Mouse (Mus musculus): Measurements from ENCODE around the gene Trp53bp1. TPM values are rescaled to one million over a fixed set of nuclear protein-coding genes. Genes with fewer than 3 reads are reported as not detected.
A peak's percentile ranks its signal among the peaks of the same experiment; 100 is the strongest.

Trp53bp1 gene
- polyA plus RNA-seq, 1 experiment from 2014 or later, result 169 TPM

DNA sequence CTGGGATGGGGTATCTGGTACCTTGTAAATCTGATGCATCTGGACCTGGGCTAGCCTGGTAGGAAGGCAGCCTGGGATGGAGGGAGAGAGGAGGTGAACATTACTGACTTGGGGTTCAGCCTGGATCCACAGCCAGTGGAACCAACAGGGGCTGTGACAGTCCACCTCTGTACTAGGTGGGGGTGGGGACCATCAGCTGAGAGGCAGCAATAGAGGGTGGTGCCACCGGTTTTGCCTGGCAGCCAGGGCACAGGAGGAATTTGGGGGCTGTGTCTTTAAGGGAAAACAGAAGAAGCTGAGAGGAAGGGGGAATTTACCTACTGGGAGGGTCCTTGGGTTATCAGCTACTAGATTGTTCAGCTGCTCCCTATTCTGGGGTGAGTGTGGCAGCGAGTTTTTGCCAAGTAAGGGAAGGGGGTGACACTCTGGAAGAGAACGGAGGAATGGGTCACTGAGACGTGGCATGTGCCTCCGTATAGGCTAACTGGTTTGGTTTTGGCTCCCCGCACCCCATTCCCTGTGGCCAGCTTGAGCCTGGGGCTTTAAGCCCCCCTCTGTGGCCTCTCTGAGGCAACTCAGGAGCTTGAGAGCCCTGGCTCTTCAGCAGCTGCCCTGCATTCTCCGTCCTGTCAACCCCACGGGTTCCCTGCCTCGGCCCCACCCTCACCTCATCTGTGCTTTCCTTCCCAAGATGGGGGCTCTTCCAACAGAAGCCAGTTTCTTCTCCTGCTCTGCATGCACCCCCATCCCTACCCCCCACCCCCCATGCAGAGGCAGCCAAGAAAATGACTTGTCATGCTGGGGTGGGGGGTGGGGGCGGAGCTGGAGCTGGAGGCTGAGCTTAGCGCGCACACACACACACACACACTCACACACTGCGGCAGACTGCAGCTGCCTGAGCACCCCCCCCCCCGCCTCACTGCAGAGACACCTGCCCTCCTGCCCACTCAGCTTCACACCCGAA, 24.7 kb upstream of the Trp53bp1 start:
- Histone ChIP-seq H3K4me3 (ENCODE audit: low read depth, low read length) (peak overlapping the region; percentile 39), H3K36me3 (ENCODE audit: control insufficient read depth, insufficient read depth, low read length) (no peaks in the 10 kb centered on the region; the same call in 1 of the 2 replicates), H3K9ac (ENCODE audit: low read length) (peak overlapping the region; percentile 50), H3K4me1 (replicated peaks; ENCODE audit: control insufficient read depth, insufficient read depth, low read length) (peaks cover 34% of the 10 kb centered on the region), H3K27me3 (ENCODE audit: control insufficient read depth, insufficient read depth, low read length) (peaks cover 2% of the 10 kb centered on the region; the same call in 1 of the 2 replicates), H3K9me3 (ENCODE audit: control insufficient read depth, low read length) (no peaks in the 10 kb centered on the region), H3K27ac (ENCODE audit: low read depth, low read length) (peak overlapping the region; percentile 72), H3K4me2 (ENCODE audit: low read depth, low read length, severe bottlenecking) (peak overlapping the region; percentile 62)
- 3% methylated on average over 15 of the region's 15 CpGs for WGBS
- ATAC-seq (replicated peaks; ENCODE audit: low FRiP score) (peak; percentile 52), DNase-seq (ENCODE audit: low spot score) (peak; percentile 64)

DNA sequence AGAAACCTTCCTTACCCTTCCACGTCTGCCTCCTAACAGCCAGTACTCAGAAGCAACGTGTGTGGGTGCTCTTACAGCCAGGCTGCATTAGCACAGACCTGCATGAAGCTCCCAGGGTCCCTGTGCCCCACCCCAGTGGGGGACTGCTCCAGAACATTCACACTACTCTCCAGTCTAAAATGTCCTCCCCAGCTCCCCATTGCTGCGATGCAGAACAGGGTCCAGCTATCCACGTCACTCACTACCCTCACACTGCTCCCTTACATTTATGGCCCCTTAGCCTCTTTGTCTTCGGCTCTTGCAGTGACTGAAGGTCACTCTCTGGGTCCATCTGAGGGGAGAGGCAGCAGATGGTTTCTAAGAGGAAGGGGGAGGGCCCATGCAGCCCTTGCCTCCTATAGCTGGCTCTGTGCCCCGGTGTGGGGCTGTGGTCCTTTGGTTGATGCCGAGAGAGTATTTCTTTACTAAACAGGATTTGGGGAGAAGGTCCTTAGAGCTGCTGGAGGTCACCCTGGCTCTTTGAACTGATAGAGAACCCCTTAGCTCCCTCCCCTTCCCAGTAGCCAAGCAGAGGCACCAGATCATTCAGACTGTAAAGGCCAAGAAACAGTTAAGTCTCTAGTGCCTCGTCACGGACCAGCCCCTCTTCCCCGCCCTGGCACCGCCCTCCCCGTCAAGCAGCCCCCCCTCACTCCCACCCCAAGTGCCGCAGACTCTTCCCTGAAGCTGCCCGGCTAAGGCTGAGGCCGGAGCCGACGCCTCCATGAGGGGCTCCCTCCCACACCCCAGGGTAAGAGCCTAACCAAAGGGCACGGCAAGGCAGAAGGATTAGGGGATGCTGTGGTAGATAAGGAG, 23.8 kb upstream of the Trp53bp1 start:
- H3K36me3 ChIP-seq (ENCODE audit: control insufficient read depth, insufficient read depth, low read length), result no peaks in the 10 kb centered on the region
- peak overlapping the region; percentile 50 for H3K9ac ChIP-seq (ENCODE audit: low read length)
- 2% methylated on average over 18 of the region's 18 CpGs for WGBS
- DNase-seq (ENCODE audit: low spot score) (peak; percentile 78), ATAC-seq (replicated peaks; ENCODE audit: low FRiP score) (peak; percentile 74)
- peak overlapping the region; percentile 62 for H3K4me2 ChIP-seq (ENCODE audit: low read depth, low read length, severe bottlenecking)
- peaks cover 41% of the 10 kb centered on the region for H3K4me1 ChIP-seq (replicated peaks; ENCODE audit: control insufficient read depth, insufficient read depth, low read length)
- peak overlapping the region; percentile 39 for H3K4me3 ChIP-seq (ENCODE audit: low read depth, low read length)
- no peaks in the 10 kb centered on the region for H3K9me3 ChIP-seq (ENCODE audit: control insufficient read depth, low read length)
- peaks cover 2% of the 10 kb centered on the region; the same call in 1 of the 2 replicates for H3K27me3 ChIP-seq (ENCODE audit: control insufficient read depth, insufficient read depth, low read length)
- peak overlapping the region; percentile 72 for H3K27ac ChIP-seq (ENCODE audit: low read depth, low read length)

DNA sequence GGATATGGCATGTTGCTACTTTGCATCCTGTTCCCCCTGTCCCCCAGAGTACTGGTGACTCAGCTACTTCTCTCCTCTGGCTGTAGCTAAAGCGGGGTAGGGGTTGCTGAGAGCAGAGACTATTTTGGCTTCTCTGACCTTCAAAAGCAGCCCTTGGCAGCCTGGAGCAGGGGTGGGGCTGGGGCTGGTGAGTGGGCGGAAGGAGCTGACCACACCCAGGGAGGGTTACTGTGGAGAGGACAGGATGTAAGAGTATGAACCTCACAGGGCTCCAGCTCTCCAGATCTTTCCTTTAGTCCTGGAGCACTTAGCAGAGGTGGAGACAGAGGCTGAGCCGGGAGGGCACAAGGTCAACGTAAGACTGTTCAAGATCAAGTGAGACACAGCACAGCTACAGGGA, 23.0 kb upstream of the Trp53bp1 start:
- ATAC-seq (replicated peaks; ENCODE audit: low FRiP score), result no peak
- Histone ChIP-seq H3K4me1 (replicated peaks; ENCODE audit: control insufficient read depth, insufficient read depth, low read length) (peaks cover 43% of the 10 kb centered on the region), H3K36me3 (ENCODE audit: control insufficient read depth, insufficient read depth, low read length) (no peaks in the 10 kb centered on the region), H3K9ac (ENCODE audit: low read length) (no peak overlapping the region; the same call in 1 of the 2 replicates), H3K4me3 (ENCODE audit: low read depth, low read length) (0 out of 2 replicates have a peak overlapping the region, but pooled peaks have one; percentile 39), H3K27ac (ENCODE audit: low read depth, low read length) (peak overlapping the region; percentile 72), H3K27me3 (ENCODE audit: control insufficient read depth, insufficient read depth, low read length) (peaks cover 2% of the 10 kb centered on the region; the same call in 1 of the 2 replicates), H3K9me3 (ENCODE audit: control insufficient read depth, low read length) (no peaks in the 10 kb centered on the region), H3K4me2 (ENCODE audit: low read depth, low read length, severe bottlenecking) (peak overlapping the region; percentile 62)
- WGBS, result 39% methylated on average over 4 of the region's 4 CpGs
- DNase-seq (ENCODE audit: low spot score), result no peak

DNA sequence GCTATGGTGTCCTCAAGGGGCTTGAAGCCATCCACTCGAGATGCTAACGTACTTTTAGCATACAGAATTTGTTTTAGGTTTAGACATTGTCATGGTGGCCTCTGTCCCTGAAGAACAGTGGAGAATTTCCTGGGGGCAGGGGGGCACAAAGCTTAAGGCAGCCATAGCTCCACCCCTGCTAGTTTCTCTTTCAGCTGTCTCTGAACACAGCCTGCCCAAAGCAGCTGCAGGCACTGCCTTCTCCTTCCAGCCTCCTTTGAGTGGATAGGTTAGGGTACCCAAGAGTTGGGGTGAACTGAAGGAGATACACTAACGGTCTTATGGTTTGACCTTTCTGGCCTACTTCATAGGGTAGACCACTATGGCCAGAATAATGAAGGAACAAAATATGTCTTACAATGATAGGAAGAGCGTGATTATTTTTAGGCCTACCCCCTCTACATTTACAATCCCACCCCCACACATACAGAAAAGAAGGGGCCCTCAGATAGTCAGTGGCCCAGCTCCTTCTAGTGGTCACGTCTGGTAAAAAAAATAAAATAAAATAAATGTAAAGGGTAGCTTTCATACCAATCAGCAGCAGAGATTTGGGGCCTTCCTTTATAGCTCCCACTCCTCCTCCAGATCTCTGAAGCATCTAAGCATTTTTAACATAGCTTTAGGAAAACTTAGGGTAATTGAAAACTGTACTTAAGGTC, 21.3 kb upstream of the Trp53bp1 start:
- H3K27me3 ChIP-seq (ENCODE audit: control insufficient read depth, insufficient read depth, low read length), result peaks cover 2% of the 10 kb centered on the region; the same call in 1 of the 2 replicates
- H3K27ac ChIP-seq (ENCODE audit: low read depth, low read length), result no peak overlapping the region
- DNase-seq (ENCODE audit: low spot score), result no peak
- H3K36me3 ChIP-seq (ENCODE audit: control insufficient read depth, insufficient read depth, low read length), result no peaks in the 10 kb centered on the region
- no peak overlapping the region for H3K9ac ChIP-seq (ENCODE audit: low read length)
- ATAC-seq (replicated peaks; ENCODE audit: low FRiP score), result no peak
- H3K9me3 ChIP-seq (ENCODE audit: control insufficient read depth, low read length), result no peaks in the 10 kb centered on the region
- H3K4me3 ChIP-seq (ENCODE audit: low read depth, low read length), result no peak overlapping the region
- 71% methylated on average over 5 of the region's 5 CpGs for WGBS
- no peak overlapping the region for H3K4me2 ChIP-seq (ENCODE audit: low read depth, low read length, severe bottlenecking)
- H3K4me1 ChIP-seq (replicated peaks; ENCODE audit: control insufficient read depth, insufficient read depth, low read length), result peaks cover 42% of the 10 kb centered on the region

DNA sequence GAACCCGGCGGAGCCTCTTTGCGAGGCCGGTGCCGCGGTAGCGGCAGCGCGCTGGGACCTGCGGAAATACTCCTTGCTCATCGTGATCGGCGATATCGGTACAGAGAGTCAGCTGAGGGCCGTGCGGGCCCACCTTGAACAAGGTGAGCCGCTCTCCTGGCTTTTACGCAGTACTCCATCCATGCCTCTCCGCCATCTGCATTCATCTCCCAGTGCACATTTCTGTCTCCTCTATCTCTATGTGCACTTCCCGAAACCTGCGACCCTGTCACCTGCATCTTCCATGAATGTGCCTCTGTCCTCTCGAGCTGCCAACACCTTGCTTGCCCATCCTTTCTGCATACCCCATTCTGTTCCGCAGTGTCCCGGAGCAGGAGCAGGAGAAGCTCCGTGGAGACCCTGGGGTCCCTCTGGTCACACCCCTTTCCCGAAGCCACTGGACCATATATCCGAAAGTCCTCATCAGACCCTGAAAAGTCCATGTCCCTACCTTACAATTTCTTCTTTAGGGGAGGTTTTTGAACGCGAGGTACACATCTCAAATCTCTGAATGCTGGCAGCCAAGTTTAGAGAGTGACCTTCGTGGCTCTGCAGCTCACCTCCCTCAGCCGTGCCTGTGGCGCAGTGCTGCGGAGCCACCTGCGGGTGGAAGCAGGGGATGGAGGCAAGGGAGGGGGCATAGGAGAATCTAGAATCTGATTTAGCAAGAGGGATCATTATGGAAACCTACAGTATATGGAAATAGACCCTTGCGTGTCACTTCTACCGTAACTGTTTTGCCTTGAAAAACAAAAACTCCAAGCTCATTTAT, 18.7 kb upstream of the Trp53bp1 start:
- Histone ChIP-seq H3K36me3 (ENCODE audit: control insufficient read depth, insufficient read depth, low read length) (no peaks in the 10 kb centered on the region), H3K4me3 (ENCODE audit: low read depth, low read length) (peak overlapping the region; percentile 59), H3K27ac (ENCODE audit: low read depth, low read length) (no peak overlapping the region), H3K9me3 (ENCODE audit: control insufficient read depth, low read length) (no peaks in the 10 kb centered on the region), H3K4me1 (replicated peaks; ENCODE audit: control insufficient read depth, insufficient read depth, low read length) (peaks cover 20% of the 10 kb centered on the region), H3K27me3 (ENCODE audit: control insufficient read depth, insufficient read depth, low read length) (no peaks in the 10 kb centered on the region; the same call in 1 of the 2 replicates), H3K4me2 (ENCODE audit: low read depth, low read length, severe bottlenecking) (peak overlapping the region; percentile 74), H3K9ac (ENCODE audit: low read length) (peak overlapping the region; percentile 46)
- peak; percentile 57 for ATAC-seq (replicated peaks; ENCODE audit: low FRiP score)
- WGBS, result 4% methylated on average over 36 of the region's 36 CpGs
- peak; percentile 63 for DNase-seq (ENCODE audit: low spot score)

DNA sequence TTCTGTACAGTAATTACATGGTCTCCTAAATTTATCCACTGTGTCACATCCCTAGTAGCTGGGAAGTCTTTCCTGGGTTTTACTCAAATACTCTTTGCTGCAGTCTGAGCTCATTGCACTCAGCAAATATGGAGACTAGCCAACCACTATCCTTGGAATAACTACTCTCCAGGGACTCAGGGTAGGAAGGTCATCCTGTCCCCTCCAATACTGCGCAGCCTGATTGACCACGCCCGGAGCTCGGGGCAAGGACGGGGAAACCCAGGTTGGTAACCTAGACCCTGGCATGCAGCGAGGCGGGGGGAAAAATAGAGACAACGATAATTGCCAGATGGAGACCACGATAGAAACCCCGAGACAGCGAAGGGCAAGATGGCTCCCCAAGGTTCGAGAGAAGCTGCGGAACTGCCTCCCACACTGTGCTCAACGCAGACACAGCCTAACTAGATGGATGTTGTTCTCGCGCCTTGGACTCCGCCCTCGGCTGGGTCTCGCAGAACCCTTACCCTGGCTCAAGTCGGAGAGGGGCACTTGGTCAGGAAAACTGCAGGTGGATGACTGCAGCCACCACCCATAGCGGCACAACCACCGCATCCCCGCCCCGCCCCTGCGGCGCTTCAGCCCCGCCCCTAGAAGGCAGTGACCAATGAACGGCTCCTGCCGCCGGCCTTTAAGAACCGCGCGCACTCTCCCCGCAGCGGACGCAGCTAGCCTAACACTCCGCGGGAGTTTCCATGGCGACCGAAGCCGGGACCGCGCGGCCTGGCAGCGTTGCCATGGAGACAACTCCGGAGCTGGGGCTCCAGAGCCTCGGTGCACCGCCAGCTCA, 17.9 kb upstream of the Trp53bp1 start, which contains the start of gene Map1a:
Map1a (plus strand) TSS at position 700 of the 829 bp plus-strand sequence.
- no peaks in the 10 kb centered on the region; the same call in 1 of the 2 replicates for H3K27me3 ChIP-seq (ENCODE audit: control insufficient read depth, insufficient read depth, low read length)

DNA sequence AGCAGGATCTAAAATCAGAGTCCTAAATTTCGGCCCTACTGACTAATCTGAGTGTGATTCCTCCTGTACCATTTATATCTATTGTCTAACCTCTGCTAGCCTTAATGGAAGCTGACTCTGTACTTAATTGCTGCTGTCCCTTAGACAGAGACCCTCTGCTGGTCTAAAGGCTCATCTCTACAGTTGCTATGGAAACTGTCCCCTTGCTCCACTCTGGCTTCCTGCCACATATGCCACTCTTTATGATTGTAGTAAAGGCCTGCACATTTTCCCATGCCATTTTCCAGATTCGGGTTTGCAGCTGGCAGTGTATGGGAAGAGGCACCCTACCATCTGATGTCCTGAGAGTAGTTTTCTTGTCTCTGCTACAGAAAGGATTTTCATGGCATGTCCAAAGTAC, 16.6 kb upstream of the Trp53bp1 start:
- Histone ChIP-seq H3K9me3 (ENCODE audit: control insufficient read depth, low read length) (no peaks in the 10 kb centered on the region), H3K27me3 (ENCODE audit: control insufficient read depth, insufficient read depth, low read length) (no peaks in the 10 kb centered on the region; the same call in 1 of the 2 replicates), H3K9ac (ENCODE audit: low read length) (no peak overlapping the region), H3K4me3 (ENCODE audit: low read depth, low read length) (no peak overlapping the region), H3K27ac (ENCODE audit: low read depth, low read length) (peak overlapping the region; percentile 46; the same call in 1 of the 2 replicates), H3K4me1 (replicated peaks; ENCODE audit: control insufficient read depth, insufficient read depth, low read length) (peaks cover 13% of the 10 kb centered on the region), H3K4me2 (ENCODE audit: low read depth, low read length, severe bottlenecking) (no peak overlapping the region), H3K36me3 (ENCODE audit: control insufficient read depth, insufficient read depth, low read length) (no peaks in the 10 kb centered on the region)
- DNase-seq (ENCODE audit: low spot score) (no peak), ATAC-seq (replicated peaks; ENCODE audit: low FRiP score) (no peak)
- WGBS, result 76% methylated on average over 2 of the region's 2 CpGs

More for the DNA sequence above, 17.9 kb upstream of the Trp53bp1 start, which contains the start of gene Map1a:
- ATAC-seq (replicated peaks; ENCODE audit: low FRiP score) (peak; percentile 99), DNase-seq (ENCODE audit: low spot score) (peak; percentile 99)
- Histone ChIP-seq H3K27ac (ENCODE audit: low read depth, low read length) (peak within 1 kb of the TSS; percentile 31; the same call in 1 of the 2 replicates), H3K4me3 (ENCODE audit: low read depth, low read length) (peak within 1 kb of the TSS; percentile 59), H3K36me3 (ENCODE audit: control insufficient read depth, insufficient read depth, low read length) (no peaks in the 10 kb centered on the region), H3K9me3 (ENCODE audit: control insufficient read depth, low read length) (no peaks in the 10 kb centered on the region), H3K4me1 (replicated peaks; ENCODE audit: control insufficient read depth, insufficient read depth, low read length) (peaks cover 13% of the 10 kb centered on the region), H3K9ac (ENCODE audit: low read length) (peak within 1 kb of the TSS; percentile 66), H3K4me2 (ENCODE audit: low read depth, low read length, severe bottlenecking) (peak within 1 kb of the TSS; percentile 74)
- WGBS, result under 1% methylated on average over 46 of the region's 48 CpGs
